Mouse (Mus musculus) cerebellum, adult 2 months (tissue): ENCODE results near the gene Etv5. TPM values are rescaled to one million over a fixed set of nuclear protein-coding genes. Genes with fewer than 3 reads are reported as not detected.

Experiments used
- DNase-seq, 2 experiments: peaks; one replicate each; pipeline ENCODE4 v3.0.0; 2021
- H3K27ac ChIP-seq: fragments of 200-500 bp; 2 replicates; pipeline ENCODE4 v1.5.1; 2012; ENCODE audit warnings: low read length, control low read depth, inconsistent platforms; ENCODE audit not compliant: insufficient read depth
- H3K27me3 ChIP-seq: fragments of 200-500 bp; 2 replicates; pipeline ENCODE4 v1.6.1; 2012; ENCODE audit warnings: inconsistent platforms, mild to moderate bottlenecking, low read length, moderate library complexity; ENCODE audit not compliant: control insufficient read depth, insufficient read depth
- H3K4me1 ChIP-seq: fragments of 200-500 bp; 2 replicates; pipeline ENCODE4 v1.6.1; 2011; ENCODE audit warnings: low read length; ENCODE audit not compliant: control insufficient read depth, insufficient read depth
- H3K4me3 ChIP-seq: fragments of 200-500 bp; replicated peaks from 2 replicates; pipeline ENCODE3; 2011; ENCODE audit warnings: mild to moderate bottlenecking, low read depth, low read length, control low read depth; ENCODE audit not compliant: insufficient read depth
- CTCF ChIP-seq: fragments of 200-500 bp; IDR thresholded peaks from 2 replicates; pipeline ENCODE4 v1.5.1; 2011; ENCODE audit warnings: low read depth, mild to moderate bottlenecking, control low read depth, low read length, moderate library complexity, borderline replicate concordance; ENCODE audit not compliant: insufficient read depth
- POLR2A ChIP-seq: fragments of 200-500 bp; IDR thresholded peaks from 2 replicates; pipeline ENCODE4 v1.6.1; 2011; ENCODE audit warnings: low read length, control low read depth, borderline replicate concordance; ENCODE audit not compliant: insufficient read depth
- WGBS: fragments of 180-500 bp; shearing (Covaris S2); methylation state at CpG from one replicate; pipeline ENCODE4 v1.1.7; 2018; 5-methylcytosine and 5-hydroxymethylcytosine counted together
- polyA plus RNA-seq: library from polyadenylated mRNA; depleted of rRNA; stranded (reverse); fragments of >200 nt; gene quantifications from 2 replicates; pipeline ENCODE4 v1.2.3, GENCODE M21; 2012

Etv5 gene
- polyA plus RNA-seq, 1 experiment: 35.6 TPM

GRCm38 (mm10) chr16:22412459-22413229 lies 26.9 kb downstream of the Etv5 start:
- no peak overlapping the region for H3K4me3 ChIP-seq
- WGBS: 75% methylated on average over 16 of the region's 16 CpGs

DNA sequence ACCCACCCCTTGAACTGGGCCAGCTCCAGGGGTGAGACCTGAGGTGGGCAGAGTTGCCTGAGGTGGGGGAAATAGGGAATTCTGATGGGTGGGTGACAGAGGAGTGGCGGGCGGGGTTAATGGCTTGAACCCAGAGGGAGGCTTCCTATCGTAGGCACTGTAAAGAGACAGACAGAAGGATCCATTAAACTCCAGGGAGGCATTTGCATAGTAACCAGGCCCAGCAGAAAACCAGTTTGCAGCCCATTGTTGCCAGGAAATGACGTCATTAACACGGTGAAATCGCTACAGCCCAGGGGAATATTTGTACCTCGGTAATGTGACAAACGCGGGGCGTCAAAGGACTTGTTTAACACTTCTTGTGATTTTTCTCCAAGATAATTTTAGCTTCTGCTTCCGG lies 27.8 kb downstream of the Etv5 start:
- TF ChIP-seq CTCF (no peak), POLR2A (no peak)
- Histone ChIP-seq H3K27me3 (no peaks in the 10 kb centered on the region), H3K4me3 (no peak overlapping the region), H3K4me1 (peaks cover under 1% of the 10 kb centered on the region; the same call in 1 of the 2 replicates), H3K27ac (no peak overlapping the region)
- no peak for DNase-seq
- 61% methylated on average over 11 of the region's 11 CpGs for WGBS

More at GRCm38 (mm10) chr16:22412459-22413229, 26.9 kb downstream of the Etv5 start:
- DNase-seq: no peak
- no peak overlapping the region for H3K27ac ChIP-seq
- peaks cover 4% of the 10 kb centered on the region; the same call in 1 of the 2 replicates for H3K4me1 ChIP-seq
- no peak for TF ChIP-seq POLR2A
- TF ChIP-seq CTCF: no peak
- no peaks in the 10 kb centered on the region for H3K27me3 ChIP-seq

- Histone ChIP-seq H3K4me3 (no peak overlapping the region), H3K27ac (no peak overlapping the region), H3K4me1 (peaks cover 15% of the 10 kb centered on the region), H3K27me3 (no peaks in the 10 kb centered on the region)
- DNase-seq: no peak
- WGBS: 87% methylated on average over 5 of the region's 5 CpGs
- TF ChIP-seq POLR2A (no peak), CTCF (no peak)
Observed at GRCm38 (mm10) chr16:22410000-22410399, 29.5 kb downstream of the Etv5 start.

- TF ChIP-seq POLR2A: no peak
- no peak for TF ChIP-seq CTCF
- DNase-seq: no peak
- H3K27me3 ChIP-seq: no peaks in the 10 kb centered on the region
- H3K4me1 ChIP-seq: peaks cover 17% of the 10 kb centered on the region
- WGBS: 92% methylated on average over 8 of the region's 8 CpGs
- no peak overlapping the region for H3K27ac ChIP-seq
- H3K4me3 ChIP-seq: no peak overlapping the region
Observed at GRCm38 (mm10) chr16:22408642-22409360, 30.7 kb downstream of the Etv5 start.

GRCm38 (mm10) chr16:22406747-22407146 lies 32.8 kb downstream of the Etv5 start:
- H3K27ac ChIP-seq: no peak overlapping the region; the same call in 1 of the 2 replicates
- TF ChIP-seq CTCF (no peak), POLR2A (no peak)

DNA sequence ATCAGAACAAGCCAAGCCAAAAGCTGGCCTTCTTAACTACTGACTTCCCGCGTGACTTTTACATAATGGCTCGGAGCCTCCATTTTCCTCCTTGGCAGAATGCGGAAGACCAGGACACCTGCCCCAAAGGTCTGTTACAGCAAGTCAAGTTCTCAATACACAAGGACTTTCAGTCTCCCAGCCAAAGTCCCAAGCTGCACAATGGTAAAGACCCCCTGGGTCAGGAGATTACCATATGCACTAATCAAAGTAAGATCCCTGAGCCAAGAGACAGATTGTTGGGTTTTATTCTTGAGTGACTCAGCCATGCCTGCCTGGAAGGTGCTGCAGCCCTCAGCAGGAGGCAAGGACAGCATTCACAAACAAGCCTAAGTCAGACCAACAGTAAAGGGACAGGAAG lies 33.5 kb downstream of the Etv5 start:
- no peak overlapping the region for H3K4me3 ChIP-seq
- TF ChIP-seq POLR2A (no peak), CTCF (no peak)
- peak; percentile 83 to 92 for DNase-seq
- WGBS: 5% methylated on average over 4 of the region's 4 CpGs
- H3K27me3 ChIP-seq: no peaks in the 10 kb centered on the region
- peaks cover 17% of the 10 kb centered on the region for H3K4me1 ChIP-seq
- H3K27ac ChIP-seq: peak overlapping the region; percentile 61

More at GRCm38 (mm10) chr16:22406747-22407146, 32.8 kb downstream of the Etv5 start:
- WGBS: 82% methylated on average over 4 of the region's 4 CpGs
- DNase-seq: peak in 1 of 2 experiments; percentile 21
- no peaks in the 10 kb centered on the region for H3K27me3 ChIP-seq
- H3K4me3 ChIP-seq: no peak overlapping the region
- peaks cover 17% of the 10 kb centered on the region for H3K4me1 ChIP-seq

GRCm38 (mm10) chr16:22405492-22405891 lies 34.0 kb downstream of the Etv5 start:
- H3K4me3 ChIP-seq: no peak overlapping the region
- peak overlapping the region; percentile 61 for H3K27ac ChIP-seq
- no peaks in the 10 kb centered on the region for H3K27me3 ChIP-seq
- WGBS: 28% methylated on average over 10 of the region's 10 CpGs
- DNase-seq: peak; percentile 44 to 50
- H3K4me1 ChIP-seq: peaks cover 17% of the 10 kb centered on the region
- TF ChIP-seq POLR2A: no peak
- TF ChIP-seq CTCF: no peak

- DNase-seq: no peak
Observed at GRCm38 (mm10) chr16:22403715-22404114, 35.8 kb downstream of the Etv5 start.

More at GRCm38 (mm10) chr16:22403715-22404114, 35.8 kb downstream of the Etv5 start:
- no peak overlapping the region for H3K4me3 ChIP-seq
- TF ChIP-seq POLR2A (no peak), CTCF (no peak)
- 92% methylated on average over 4 of the region's 4 CpGs for WGBS
- H3K27ac ChIP-seq: no peak overlapping the region
- H3K27me3 ChIP-seq: no peaks in the 10 kb centered on the region
- H3K4me1 ChIP-seq: peaks cover 17% of the 10 kb centered on the region
